Mouse (Mus musculus) naive thymus-derived CD4-positive, alpha-beta T cell, adult 2 months (primary cell): ENCODE measurements at regions not wholly inside any gene's neighbourhood (a gene's known extent, or its start where the extent isn't known, plus 50 kb on each side); places are given as distances from the start of the nearest gene placed in this dataset.

Experiments
- DNase-seq: peaks from one replicate; pipeline ENCODE4 v3.0.0-alpha.2; 2011; ENCODE audit warnings: low read depth

DNA sequence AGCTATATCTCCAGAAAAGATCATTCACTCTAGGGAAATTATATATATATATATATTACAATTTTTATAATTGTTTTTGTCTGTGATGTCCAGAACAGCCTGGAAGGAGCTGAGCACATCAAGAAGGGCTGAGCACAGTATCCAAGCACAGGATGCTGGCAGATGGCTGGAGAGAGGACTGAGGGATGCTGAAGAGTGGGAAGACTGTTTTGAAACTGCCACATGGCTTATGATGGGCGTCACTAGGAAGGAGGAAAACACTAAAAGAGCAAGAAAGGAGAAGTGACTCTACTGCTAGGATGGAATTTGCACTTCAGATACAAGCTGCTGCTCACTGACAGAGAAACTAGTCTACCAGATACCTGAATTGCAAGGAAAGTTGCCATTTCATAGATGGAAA lies 50.4 kb upstream of the Atg10 start:
- no peak for DNase-seq

DNA sequence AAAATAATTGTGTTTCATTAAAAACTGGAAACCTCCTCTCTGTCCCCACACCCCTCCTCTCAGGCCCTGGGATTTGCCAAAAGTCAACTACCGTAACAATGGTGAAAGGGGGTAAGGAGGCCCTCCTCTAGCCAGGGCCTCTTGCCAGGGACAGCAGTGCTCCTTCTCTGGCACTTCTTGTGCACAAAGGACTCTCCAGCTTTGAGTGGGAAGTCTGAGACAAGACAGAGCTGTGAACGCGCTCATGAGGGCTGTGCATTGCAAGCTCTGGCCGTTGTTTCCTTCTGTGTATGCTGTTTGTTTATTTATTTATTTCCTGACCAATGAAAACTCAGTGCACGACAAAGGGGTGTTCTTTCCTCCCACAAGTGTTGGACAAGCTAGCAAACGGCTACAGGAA lies 50.8 kb upstream of the Atg10 start:
- no peak for DNase-seq

DNA sequence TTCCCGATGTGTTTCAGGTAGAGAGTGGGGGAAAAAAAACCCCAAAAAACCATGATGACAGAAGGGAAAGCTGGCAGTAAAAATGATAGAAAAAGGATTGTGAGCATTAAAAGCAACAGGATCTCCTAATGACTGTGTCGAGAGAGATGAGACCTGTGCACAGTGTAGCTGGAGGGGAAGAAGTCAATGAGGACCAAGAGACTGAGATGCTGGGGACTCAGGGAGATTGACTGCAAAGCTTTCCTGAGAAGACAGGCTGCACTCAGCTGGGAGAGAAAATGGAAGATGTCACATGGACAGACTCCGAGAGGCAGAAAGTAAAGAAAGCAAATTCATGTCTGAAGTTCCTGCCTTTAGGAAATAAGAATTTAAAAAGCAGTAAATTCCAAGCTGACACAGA lies 55.7 kb upstream of the Atg10 start:
- DNase-seq: no peak

DNA sequence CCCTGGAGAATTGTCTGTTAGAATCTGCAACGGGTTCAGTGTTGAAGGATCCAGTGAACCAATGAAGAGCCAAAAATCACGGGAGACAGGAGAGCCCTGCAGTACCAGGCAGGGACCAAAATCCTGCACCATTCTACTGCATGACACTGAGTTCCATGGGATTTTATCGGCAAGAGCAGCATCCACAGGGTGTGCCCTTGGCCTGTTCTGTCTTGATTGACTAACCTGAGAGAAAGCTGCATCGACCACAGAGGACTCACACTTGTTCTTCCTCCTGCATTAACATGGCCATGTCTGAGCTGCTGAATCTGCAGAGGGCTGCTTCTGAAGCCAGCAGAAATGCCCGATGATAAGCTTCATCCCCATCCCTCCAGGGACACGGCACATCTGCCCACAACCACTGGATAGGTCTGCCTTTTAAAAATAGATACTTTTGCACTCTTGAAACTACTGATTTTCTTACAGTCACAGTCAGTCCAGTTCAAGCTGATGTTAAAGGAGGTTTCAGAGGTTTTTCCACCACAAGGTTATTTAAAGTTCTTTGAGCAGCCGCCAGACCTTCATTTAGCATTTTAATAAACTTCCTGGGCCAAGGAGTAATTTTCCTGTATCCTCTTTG lies 71.9 kb upstream of the Atg10 start:
- DNase-seq: no peak

DNA sequence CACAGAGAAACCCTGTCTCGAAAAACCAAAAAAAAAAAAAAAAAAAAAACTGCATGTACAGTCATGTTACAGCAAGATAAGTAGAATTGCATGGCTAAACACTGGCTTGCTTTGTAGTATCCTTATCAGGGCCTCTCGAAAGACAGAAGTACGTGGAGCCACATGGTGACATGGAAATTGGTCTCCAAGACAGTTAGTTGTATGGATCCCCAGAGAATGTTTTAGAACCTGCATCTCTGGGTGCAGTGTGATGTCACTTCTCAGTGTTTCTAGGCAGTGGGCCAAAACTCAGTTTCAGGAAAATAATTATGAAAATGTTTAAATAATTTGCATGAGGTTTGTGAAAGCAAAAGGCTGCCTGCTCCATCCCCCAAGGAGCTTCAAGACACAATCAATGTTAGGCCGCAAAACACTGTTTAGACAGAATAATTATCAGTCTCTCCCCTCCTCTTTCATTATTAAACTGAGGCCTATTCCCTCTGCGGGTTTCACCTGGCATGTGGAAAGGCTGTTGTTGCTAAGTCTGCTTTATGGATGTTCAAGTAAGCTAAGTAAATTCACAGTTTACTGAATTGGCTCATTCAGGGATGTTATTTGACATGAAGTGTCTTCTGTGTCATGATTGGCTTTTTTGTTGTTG lies 72.9 kb upstream of the Atg10 start:
- no peak for DNase-seq

DNA sequence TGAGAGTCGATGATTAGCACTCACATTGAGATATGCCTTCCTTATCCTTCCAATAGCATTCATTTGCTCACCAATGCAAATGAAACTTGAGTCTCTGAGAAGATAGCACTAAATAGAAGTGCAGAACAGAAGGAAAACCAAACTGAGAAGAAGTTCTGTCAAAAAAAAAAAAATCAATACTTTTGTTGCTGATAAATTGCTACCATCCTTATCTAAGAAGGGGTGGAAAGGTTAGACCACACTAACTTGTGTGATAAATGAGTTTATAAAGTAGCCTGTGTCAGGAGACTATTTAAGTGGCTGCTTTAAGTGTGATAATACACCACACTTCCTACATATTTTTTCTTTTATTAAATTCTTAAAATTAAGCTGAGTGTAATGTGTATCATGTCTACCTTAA lies 78.1 kb upstream of the Atg10 start:
- no peak for DNase-seq

DNA sequence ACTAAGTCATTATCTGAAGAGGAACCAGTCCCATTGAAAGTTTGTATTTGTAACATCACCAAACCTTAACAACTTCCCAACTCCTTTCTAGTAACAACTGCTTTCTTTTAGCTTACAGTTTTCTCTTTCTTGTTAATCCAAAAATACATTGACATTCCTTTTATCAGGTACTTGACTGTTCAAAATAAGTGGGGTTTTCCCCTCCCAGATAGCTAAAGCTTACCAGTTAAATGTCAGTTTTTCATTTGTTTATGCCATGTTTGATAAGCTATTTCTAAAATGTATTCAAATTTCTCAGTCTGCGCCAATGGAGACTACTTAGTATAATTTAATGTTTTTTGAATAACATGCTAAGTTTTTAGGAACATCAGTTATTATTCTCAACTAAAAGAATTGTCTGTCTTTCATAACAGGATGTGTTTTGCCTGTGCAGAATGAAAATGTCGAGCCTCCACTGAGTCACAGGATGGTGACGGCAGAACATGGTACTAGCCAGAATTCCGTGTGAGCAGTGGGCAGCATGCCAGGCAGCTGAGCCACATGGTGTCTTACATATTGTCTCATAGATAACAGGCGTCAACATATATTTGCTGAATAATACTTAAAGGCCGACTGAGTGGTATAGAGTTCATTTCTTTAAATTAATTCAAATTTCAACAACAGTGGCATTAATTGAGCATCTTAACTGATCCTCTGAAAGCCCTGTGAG lies 82.1 kb upstream of the Atg10 start:
- DNase-seq: peak; percentile 5

DNA sequence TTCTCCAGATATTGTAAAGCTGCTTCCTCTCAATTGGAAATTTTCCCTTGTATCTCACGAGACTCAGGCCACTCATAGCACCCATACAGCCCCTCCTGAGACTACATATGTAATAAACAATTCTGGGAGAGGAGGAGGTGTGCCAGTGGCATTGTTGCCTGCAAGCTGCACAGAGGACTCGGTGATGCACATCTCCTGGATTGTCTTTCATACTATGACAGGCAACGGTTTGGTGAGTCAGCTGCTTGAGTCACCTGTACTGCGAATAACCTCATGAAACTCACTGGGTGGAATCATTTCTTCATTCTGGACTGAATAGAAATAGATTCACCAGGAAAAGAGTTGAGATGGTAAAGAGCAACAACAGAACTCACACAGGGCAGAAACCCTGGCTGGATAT lies 82.8 kb upstream of the Atg10 start:
- no peak for DNase-seq

DNA sequence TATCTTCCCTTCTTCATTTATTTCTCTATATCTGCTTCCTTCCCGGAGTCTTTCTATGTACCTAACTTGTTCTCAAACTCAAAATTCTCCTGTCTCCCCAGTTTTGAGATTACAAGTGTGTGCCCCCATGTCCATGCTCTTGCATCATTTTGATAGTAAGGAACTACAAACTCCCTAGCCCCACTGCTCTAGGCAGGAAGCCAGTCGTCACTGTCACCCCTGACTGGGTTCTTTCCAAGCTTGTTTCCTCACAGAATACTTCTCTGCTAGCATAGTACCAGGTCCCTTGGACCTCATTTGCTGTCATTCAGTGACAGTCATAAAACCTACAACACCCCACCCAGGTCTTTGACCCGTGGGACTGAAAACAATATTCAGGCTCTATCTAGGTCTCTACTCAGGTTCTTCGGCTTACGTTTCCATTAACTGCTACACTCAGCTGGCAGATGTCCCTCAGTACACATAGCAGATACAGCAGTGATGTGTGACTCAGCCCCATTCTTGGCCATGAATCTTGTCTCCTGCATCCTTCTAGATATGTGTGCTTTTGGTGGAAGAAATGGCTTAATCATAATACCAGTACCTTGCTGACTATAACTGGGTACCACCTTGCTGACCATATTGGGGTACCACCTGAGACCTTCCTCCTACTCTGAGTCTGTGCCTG lies 89.3 kb upstream of the Atg10 start:
- no peak for DNase-seq

DNA sequence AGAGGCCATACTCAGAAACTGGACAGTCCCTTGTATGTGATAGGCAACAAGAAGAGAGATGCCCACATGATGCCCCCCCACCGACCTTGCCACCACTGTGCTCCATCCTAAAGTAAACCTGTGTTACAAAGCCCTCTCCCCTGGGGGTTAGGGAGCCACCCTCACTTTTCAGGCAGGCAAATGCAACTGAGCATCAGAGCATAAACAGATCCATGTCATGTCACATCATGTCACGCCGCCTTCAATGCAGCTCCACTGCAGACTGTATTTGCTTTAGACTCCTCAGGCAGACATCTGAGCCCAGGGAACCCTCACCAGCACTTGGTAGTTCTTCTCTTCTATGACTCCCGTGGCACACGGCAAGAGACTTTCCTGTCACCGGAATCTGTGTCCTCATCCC lies 98.6 kb upstream of the Atg10 start:
- DNase-seq: no peak

DNA sequence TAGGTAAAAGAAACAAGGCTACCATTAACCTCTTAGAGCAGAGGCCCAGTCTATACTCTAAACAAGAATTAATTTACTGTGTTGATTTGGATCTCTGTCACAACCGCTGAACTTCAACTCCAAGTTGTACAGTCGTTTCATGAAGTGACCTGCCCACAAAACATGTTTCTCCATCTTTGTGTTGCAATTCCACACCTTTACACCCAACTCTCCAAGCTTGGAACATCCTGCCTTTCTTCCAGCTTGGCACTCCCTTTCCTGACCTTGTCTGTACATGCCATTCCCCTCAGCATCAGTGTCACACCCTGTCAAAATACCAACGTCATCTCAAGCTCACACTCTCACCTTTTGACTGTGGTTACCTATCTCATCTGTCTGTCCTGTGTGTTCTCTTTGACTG lies 103.1 kb upstream of the Atg10 start:
- no peak for DNase-seq

DNA sequence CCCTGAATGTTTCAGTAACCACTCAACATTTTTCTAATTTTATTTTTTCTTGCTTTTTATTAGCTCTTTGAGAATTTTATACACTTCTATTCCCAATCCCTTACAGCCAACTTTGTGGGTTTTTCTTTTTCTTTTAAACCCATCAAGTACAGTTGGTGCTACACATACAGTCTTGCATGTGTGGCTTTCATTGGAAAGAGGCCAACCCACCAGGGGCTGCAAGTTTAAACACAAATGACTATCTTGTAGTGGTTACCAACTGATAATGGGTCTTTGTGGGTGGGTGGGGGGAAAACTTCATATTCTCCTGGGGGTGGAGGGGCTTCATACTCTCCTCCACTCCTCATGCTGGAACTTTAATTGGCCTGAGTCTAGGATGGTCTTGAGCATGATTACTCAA lies 110.5 kb upstream of the Atg10 start:
- DNase-seq: no peak

DNA sequence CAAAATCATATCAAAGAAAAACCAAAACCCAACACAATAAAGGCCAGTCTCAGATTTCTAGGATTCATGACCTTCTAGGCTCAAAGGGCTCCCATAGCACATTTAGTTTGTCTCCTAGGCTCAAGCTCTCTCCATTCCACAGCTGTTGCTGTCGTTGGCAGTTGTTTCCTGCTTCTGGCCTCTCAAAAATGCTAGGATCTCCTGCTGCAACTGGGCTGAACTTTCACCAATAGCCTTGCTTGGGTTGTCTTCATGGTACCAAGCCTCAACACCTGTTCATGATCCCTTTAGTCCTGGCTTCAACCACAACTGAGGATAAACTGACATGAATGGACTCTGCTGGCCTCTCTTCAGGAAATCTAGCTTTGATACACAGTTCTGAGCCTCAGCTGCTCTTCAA lies 115.9 kb upstream of the Ssbp2 start:
- DNase-seq: no peak

DNA sequence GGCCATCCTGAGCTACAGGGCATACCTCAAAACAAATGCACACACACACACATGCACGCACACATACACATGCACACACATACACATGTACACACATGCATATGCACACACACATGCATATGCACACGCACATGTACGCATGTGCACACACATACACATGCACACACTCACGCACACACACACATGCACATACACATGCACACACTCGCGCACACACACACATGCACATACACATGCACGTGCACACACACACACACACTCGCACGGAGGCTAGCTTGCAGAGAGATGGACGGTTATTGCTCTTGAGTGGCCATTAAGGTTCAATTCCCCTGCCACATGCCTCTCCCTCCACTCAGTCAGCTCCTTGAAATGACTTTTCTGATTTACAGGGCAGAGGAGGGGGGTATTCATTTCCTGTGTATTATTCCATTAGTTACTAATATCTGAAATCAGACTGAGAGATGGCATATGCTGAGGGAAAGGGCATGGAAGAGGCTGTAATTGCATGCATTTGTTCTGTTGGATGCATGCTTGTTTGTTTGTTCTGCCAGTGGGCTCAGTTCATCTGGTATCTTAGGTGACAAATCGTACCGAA lies 111.5 kb upstream of the Ssbp2 start:
- DNase-seq: no peak

DNA sequence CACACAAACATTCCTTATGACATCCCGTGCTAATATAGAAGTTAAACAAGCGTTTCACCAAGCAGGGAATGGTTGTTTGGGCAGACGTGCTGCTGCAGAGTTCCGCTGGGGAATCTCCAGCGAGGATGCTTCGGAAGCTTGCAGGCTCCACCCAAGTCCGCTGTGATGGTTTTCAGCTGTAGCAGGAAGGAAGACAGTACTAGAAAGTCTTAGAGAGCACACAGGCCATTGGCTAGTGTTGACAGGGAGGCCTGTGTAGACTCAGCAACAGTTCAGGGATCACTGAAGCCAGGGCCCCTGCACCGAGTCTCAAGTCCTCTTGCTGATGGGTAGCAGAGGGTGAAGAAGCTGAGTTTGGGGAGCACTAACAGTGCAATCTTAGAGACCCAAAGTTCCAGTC lies 107.8 kb upstream of the Ssbp2 start:
- no peak for DNase-seq

DNA sequence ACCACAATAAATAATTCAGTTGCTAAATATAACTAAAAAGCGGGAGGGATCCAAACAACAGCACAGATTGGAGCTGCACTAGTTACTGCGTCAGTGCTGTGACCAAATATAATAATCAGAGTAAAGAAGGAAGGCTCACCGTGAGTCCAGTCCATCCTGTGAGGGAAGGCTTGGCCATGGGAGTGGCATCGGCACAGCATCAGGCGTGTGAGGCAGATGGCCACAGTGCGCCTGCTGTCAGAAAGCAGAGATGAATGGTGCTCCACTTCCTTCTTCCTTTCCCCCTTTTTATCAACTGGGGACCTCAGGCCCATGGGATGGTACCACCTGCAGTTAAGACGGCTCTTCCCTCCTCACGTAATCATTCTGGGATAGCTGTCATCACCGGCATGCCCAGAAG lies 103.6 kb upstream of the Ssbp2 start:
- no peak for DNase-seq

DNA sequence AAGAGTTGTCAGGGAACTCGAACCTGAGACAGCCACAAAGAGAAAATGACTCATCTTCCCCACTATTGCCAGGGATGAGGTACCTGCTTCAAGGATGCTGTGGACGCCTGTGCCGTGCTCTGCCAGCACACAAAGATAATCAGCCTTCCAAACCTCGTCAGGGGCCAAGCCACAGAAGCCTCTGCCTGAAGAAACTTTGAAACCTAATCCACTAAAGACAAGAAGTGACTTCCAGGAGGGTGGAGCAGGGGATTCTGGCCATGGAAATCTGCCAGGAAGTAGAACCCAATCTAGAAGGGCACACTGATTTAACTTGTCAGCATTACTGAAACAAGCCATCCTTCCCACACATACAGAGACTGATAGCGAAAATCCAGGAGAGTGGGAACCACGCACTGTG lies 100.0 kb upstream of the Ssbp2 start:
- DNase-seq: no peak

DNA sequence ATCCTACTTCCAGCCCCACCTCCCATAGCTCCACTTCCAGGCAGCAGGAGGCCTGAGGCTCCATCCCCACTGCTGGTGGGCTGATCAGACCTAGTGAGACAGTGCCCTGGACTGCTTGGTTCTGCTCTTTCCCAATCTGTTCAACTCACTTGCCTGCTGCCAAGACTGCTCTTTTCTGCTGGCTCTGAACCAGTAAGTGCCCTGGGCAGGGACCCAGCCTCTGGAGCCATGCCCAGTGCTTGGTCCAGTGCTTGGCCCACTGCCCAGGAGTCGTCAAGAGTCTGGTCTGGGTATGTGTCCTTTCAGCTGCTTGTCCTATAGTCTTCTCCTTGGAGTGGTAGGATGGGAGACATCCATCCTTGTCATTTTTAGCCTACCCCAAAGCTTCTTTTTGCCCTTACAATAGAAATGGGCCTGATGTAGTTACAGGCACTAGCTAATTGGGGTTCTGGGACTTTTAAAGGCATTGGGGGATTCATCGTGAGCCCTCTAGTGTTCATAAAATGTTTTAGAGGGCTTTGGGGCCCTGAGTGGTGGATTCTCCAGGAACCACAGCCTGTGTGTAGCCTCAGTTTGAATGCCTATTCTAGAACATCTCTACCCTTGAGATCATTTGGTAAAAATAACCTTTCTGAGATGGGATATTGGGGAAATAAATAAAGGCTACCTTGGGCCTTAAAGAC lies 94.7 kb upstream of the Ssbp2 start:
- no peak for DNase-seq

DNA sequence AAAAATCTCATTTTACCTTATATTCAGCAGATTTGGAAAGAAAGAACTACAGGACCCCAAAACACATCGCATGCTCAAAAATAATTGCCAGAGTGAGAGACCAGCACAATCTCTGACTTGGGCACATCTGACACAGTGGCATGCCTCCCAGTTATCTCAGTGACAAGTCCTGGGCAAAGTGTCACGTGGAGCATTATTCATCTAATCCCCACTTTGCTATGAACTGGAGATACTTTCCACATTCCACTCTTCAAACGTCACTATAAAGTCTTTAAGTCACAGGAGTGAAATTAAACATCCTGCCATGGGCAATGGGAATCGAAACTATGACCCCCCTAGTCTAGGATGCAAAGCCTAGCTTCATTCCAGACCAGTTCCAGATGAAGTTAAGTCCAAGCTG lies 93.5 kb upstream of the Ssbp2 start:
- no peak for DNase-seq

DNA sequence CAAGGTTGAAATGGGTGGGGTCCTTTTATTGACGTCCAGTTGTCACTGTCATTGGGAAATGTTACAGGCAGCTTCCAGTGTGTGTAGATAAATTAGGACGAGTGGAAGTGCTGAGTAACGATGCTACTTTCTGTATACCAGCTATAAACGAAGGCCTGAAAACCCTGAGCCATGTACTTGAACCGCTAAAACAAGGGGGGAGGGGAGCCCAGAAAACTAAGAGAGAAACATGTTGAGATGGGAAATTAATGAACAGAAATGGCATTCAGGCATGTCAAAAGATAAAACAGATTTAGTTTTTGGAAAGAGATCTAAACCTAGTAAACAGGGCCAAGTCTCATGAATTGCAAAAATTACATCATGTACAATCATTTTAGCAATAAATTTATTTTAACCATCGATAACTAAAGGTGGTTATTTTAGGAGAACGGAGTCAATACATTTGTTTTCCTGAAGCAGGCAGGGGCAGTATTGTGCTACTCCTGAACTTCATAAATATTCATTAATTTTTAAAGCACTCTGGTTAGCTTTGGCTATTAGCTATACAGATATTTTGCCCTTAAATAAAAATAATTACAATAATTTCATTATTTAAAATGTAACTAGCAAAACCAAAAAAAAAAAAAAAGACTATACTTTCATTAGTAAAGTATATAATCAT lies 92.1 kb upstream of the Ssbp2 start:
- no peak for DNase-seq

DNA sequence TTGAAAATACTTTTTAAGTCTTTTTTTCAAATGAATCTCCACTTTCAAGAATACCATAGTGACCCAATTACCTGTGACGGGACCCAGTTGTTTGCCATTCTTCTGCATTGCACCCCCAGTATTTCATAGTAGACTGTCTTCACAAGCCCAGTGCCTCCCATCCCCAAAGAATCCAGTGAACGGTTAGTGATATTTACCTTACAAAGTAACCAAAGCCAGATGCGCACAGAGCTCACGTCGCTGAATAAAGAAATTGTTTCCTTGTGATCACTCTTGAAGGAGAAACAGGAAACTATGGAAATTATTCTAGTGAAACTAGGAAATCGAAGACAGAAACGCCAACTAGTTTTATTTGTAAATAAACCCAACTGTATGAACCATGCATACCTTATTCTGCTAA lies 91.4 kb upstream of the Ssbp2 start:
- DNase-seq: no peak

DNA sequence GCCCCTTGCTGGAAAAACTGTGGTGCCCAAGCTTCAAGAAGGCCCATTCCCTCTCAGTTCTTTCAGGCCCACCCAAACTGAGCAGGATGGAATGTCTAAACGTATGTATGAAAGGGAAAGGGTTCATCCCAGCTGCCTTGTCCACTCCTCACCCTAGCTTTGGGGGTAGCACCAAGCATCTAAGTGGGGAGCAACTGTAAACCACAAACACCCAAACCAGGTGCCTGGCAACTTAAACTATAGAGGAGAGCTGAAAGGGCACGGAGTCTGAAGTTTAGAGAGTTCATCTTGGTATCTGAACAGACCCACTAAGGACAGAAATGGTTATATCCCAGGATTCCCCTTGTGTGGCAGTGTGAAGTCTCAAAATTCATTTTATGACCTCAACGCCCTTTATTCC lies 90.1 kb upstream of the Ssbp2 start:
- DNase-seq: no peak
